Mouse (Mus musculus): ENCODE measurements around the gene Pde5a. TPM values are rescaled to one million over a fixed set of nuclear protein-coding genes. Genes with fewer than 3 reads are reported as not detected.

Gene Pde5a
- polyA plus RNA-seq, 1 experiment from 2014 or later: 3.8 TPM

- Histone ChIP-seq H3K4me2 (no peak overlapping the region), H3K9ac (ENCODE audit: low read length) (no peak overlapping the region), H3K4me3 (ENCODE audit: low read depth, low read length) (no peak overlapping the region), H3K27me3 (ENCODE audit: control insufficient read depth, insufficient read depth, low read length) (no peaks in the 10 kb centered on the region), H3K27ac (ENCODE audit: low read depth, low read length) (no peak overlapping the region), H3K9me3 (ENCODE audit: control insufficient read depth, low read length) (no peaks in the 10 kb centered on the region), H3K4me1 (ENCODE audit: control insufficient read depth, insufficient read depth, low read length) (no peaks in the 10 kb centered on the region), H3K36me3 (ENCODE audit: control insufficient read depth, insufficient read depth, low read length) (no peaks in the 10 kb centered on the region)
- WGBS: 89% methylated on average over 5 of the region's 5 CpGs
- ATAC-seq (ENCODE audit: low FRiP score) (no peak), DNase-seq (ENCODE audit: low spot score, missing footprints) (no peak)
Measured at GRCm38 (mm10) chr3:122888371-122888819, 159.6 kb downstream of the Pde5a start.

- Histone ChIP-seq H3K9me3 (ENCODE audit: control insufficient read depth, low read length) (no peaks in the 10 kb centered on the region), H3K27me3 (ENCODE audit: control insufficient read depth, insufficient read depth, low read length) (no peaks in the 10 kb centered on the region), H3K36me3 (ENCODE audit: control insufficient read depth, insufficient read depth, low read length) (no peaks in the 10 kb centered on the region), H3K9ac (ENCODE audit: low read length) (no peak within 1 kb of the TSS), H3K4me2 (no peak within 1 kb of the TSS), H3K4me3 (ENCODE audit: low read depth, low read length) (no peak within 1 kb of the TSS), H3K27ac (ENCODE audit: low read depth, low read length) (no peak within 1 kb of the TSS), H3K4me1 (ENCODE audit: control insufficient read depth, insufficient read depth, low read length) (no peaks in the 10 kb centered on the region)
- DNase-seq (ENCODE audit: low spot score, missing footprints) (no peak), ATAC-seq (ENCODE audit: low FRiP score) (no peak)
- WGBS: 94% methylated on average over 3 of the region's 3 CpGs
Measured at GRCm38 (mm10) chr3:122894772-122895171, 166.0 kb downstream of the Pde5a start, which contains the start of gene Fabp2. Fabp2 (plus strand) TSS chr3:122895072.

- no peaks in the 10 kb centered on the region for H3K36me3 ChIP-seq (ENCODE audit: control insufficient read depth, insufficient read depth, low read length)
- DNase-seq (ENCODE audit: low spot score, missing footprints) (no peak), ATAC-seq (ENCODE audit: low FRiP score) (no peak)
- no peaks in the 10 kb centered on the region for H3K27me3 ChIP-seq (ENCODE audit: control insufficient read depth, insufficient read depth, low read length)
- 91% methylated on average over 11 of the region's 11 CpGs for WGBS
- H3K4me2 ChIP-seq: no peak overlapping the region
- no peak overlapping the region for H3K27ac ChIP-seq (ENCODE audit: low read depth, low read length)
- H3K9me3 ChIP-seq (ENCODE audit: control insufficient read depth, low read length): no peaks in the 10 kb centered on the region
- H3K9ac ChIP-seq (ENCODE audit: low read length): no peak overlapping the region
- H3K4me1 ChIP-seq (ENCODE audit: control insufficient read depth, insufficient read depth, low read length): no peaks in the 10 kb centered on the region
- no peak overlapping the region for H3K4me3 ChIP-seq (ENCODE audit: low read depth, low read length)
Measured at GRCm38 (mm10) chr3:122895189-122895731, 166.5 kb downstream of the Pde5a start.

- H3K4me1 ChIP-seq (ENCODE audit: control insufficient read depth, insufficient read depth, low read length): no peaks in the 10 kb centered on the region
- no peak overlapping the region for H3K9ac ChIP-seq (ENCODE audit: low read length)
- H3K36me3 ChIP-seq (ENCODE audit: control insufficient read depth, insufficient read depth, low read length): no peaks in the 10 kb centered on the region
- no peaks in the 10 kb centered on the region for H3K9me3 ChIP-seq (ENCODE audit: control insufficient read depth, low read length)
- no peak overlapping the region for H3K27ac ChIP-seq (ENCODE audit: low read depth, low read length)
- no peak overlapping the region for H3K4me3 ChIP-seq (ENCODE audit: low read depth, low read length)
- 69% methylated on average over 6 of the region's 6 CpGs for WGBS
- DNase-seq (ENCODE audit: low spot score, missing footprints) (no peak), ATAC-seq (ENCODE audit: low FRiP score) (no peak)
- no peak overlapping the region for H3K4me2 ChIP-seq
- H3K27me3 ChIP-seq (ENCODE audit: control insufficient read depth, insufficient read depth, low read length): no peaks in the 10 kb centered on the region
Measured at GRCm38 (mm10) chr3:122898254-122898653, 169.5 kb downstream of the Pde5a start.

- 42% methylated on average over 12 of the region's 12 CpGs for WGBS
- no peak overlapping the region for H3K4me2 ChIP-seq
- no peaks in the 10 kb centered on the region for H3K36me3 ChIP-seq (ENCODE audit: control insufficient read depth, insufficient read depth, low read length)
- H3K9ac ChIP-seq (ENCODE audit: low read length): no peak overlapping the region
- no peaks in the 10 kb centered on the region for H3K9me3 ChIP-seq (ENCODE audit: control insufficient read depth, low read length)
- H3K4me1 ChIP-seq (ENCODE audit: control insufficient read depth, insufficient read depth, low read length): no peaks in the 10 kb centered on the region
- H3K27ac ChIP-seq (ENCODE audit: low read depth, low read length): no peak overlapping the region
- H3K4me3 ChIP-seq (ENCODE audit: low read depth, low read length): no peak overlapping the region
- no peaks in the 10 kb centered on the region for H3K27me3 ChIP-seq (ENCODE audit: control insufficient read depth, insufficient read depth, low read length)
- DNase-seq (ENCODE audit: low spot score, missing footprints): peak; percentile 92
- peak; percentile 74 for ATAC-seq (ENCODE audit: low FRiP score)
Measured at GRCm38 (mm10) chr3:122903746-122904433, 175.1 kb downstream of the Pde5a start.

GRCm38 (mm10) chr3:122907841-122908240 lies 179.1 kb downstream of the Pde5a start:
- H3K4me3 ChIP-seq (ENCODE audit: low read depth, low read length): no peak overlapping the region
- H3K4me2 ChIP-seq: no peak overlapping the region
- H3K36me3 ChIP-seq (ENCODE audit: control insufficient read depth, insufficient read depth, low read length): no peaks in the 10 kb centered on the region
- H3K27ac ChIP-seq (ENCODE audit: low read depth, low read length): no peak overlapping the region
- ATAC-seq (ENCODE audit: low FRiP score) (no peak), DNase-seq (ENCODE audit: low spot score, missing footprints) (no peak)
- no peaks in the 10 kb centered on the region for H3K27me3 ChIP-seq (ENCODE audit: control insufficient read depth, insufficient read depth, low read length)
- no peaks in the 10 kb centered on the region for H3K9me3 ChIP-seq (ENCODE audit: control insufficient read depth, low read length)
- WGBS: 77% methylated on average over 2 of the region's 2 CpGs
- H3K4me1 ChIP-seq (ENCODE audit: control insufficient read depth, insufficient read depth, low read length): no peaks in the 10 kb centered on the region
- H3K9ac ChIP-seq (ENCODE audit: low read length): no peak overlapping the region

Other genes with a start within 250 kb of the Pde5a start
- 76.8 and 85.8 TPM in 2 replicates for gene Fnbp1l, start 109.2 kb upstream of the Pde5a start, polyA plus RNA-seq (2014; fragmentation: Nextera tagmentation; extraction: Ambion mirVana)
- not detected in 2 replicates for gene Fabp2, start 166.1 kb downstream of the Pde5a start, polyA plus RNA-seq (2014; fragmentation: Nextera tagmentation; extraction: Ambion mirVana)
- not detected in 2 replicates for gene Gm10959, start 190.4 kb downstream of the Pde5a start, polyA plus RNA-seq (2014; fragmentation: Nextera tagmentation; extraction: Ambion mirVana)
- 95.8 and 97.9 TPM in 2 replicates for gene 1810037I17Rik, start 195.3 kb downstream of the Pde5a start, polyA plus RNA-seq (2014; fragmentation: Nextera tagmentation; extraction: Ambion mirVana)